Mouse (Mus musculus): Measurements from ENCODE around the gene C2cd4a. TPM values are rescaled to one million over a fixed set of nuclear protein-coding genes. Genes with fewer than 3 reads are reported as not detected.

The C2cd4a gene
- total RNA-seq, 2 experiments from 2014 or later = not detected

DNA sequence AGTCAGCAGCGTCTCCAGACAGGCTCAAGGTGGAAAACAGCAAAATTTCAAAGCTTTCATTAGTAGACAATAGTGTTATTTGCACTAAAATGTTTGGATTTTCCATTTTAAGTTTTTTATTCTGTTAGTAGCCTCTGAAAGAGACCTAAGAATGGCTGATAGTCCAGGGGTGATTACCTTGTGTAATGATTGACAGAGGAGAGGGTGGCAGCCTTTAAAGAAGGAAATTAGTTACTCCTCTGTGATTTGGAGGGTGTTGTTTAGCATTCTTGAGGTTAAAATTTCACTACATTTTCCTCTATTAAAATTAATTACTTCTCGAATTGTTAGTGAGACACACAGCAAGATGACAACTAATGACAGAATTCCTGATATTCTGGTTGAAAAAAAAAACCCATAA, 5.2 kb upstream of the C2cd4a start:
- no peak for ATAC-seq (replicated peaks; ENCODE audit: poor library complexity)

DNA sequence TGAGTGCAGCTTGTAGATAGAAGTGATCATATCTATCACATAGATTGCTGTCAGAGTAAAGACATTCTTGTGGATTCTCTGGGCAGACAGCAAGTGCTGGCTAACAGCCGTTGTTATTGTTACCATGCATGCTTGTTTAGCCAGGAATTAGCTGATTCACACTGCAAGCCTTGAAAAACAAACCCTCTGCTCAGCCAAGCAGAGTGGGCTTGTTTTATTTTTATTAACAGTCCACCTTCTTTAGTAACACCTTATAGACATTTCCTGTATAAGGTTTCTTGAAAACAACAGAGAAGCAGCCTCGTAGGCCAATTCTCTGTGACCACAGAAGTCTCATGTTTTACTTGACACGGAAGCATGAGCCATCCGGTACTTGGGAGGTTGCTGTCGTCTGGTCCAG, 2.4 kb upstream of the C2cd4a start:
- no peak for ATAC-seq (replicated peaks; ENCODE audit: poor library complexity)

- peak; percentile 26; the same call in 1 of the 2 replicates for ATAC-seq (replicated peaks; ENCODE audit: poor library complexity)
Measured at GRCm38 (mm10) chr9:67831359-67832045, 628 bp downstream of the C2cd4a start.

GRCm38 (mm10) chr9:67830411-67831358, 1.4 kb downstream of the C2cd4a start:
- ATAC-seq (replicated peaks; ENCODE audit: poor library complexity) = peak; percentile 56

DNA sequence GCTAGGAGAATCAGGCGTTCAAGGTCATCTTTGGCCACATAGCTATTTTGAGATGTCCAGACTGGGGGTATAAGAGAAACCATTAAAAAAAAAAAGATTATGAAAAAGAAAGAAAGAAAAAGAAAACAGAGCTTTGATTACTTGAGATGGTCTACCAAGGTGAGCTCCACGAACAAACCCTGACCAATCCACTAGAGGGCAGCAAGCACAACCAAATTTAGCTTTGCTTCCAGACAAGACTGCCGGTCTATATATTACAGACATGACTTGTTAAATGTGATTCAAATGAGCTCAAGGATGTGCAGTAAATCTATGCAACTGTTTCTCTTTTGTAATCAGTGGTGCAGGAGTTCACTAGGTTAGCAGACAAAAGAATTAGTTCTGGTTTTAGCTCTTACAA, 3.9 kb downstream of the C2cd4a start:
- peak; percentile 77 for ATAC-seq (replicated peaks; ENCODE audit: poor library complexity)

DNA sequence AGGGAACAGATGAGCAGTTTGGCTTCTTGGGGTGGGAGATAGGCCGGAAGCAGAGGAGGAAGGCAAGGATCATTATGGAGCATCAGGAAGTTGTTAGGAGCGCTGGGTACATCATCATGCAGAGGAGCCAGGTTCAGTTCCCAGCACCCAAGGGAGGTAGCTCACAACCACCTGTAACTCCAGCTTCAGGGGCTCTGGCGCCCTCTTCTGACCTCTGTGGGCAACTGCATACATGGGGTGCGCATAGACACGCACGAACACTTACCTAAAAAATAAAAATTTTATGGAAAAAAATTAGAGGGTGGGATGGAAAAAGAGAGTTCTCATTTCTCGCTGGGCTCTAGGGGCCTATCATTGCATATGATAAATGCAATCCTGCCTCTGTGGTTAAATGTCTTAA, 6.6 kb downstream of the C2cd4a start:
- ATAC-seq (replicated peaks; ENCODE audit: poor library complexity) = no peak

DNA sequence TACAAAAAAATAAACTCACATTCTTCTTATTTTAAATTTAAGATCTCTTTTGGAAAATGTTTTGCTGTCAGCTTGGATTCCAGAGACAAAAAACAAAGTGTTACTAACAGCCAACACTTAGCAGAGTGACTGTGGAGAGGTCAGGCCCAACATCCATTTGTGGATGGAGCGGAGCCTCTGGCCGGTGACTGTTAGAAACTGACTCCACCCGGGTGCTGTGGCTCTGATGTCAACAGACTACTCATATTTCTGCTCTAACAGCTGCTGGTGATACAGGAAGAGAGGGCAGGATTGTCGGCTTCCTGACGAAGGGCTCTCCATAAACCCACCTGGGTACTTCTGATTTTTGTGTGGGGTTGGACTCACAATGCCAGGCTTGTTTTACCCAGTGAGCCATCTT, 9.0 kb downstream of the C2cd4a start:
- no peak for ATAC-seq (replicated peaks; ENCODE audit: poor library complexity)

- no peak for ATAC-seq (replicated peaks; ENCODE audit: poor library complexity)
Measured at GRCm38 (mm10) chr9:67818668-67818950, 13.5 kb downstream of the C2cd4a start.

DNA sequence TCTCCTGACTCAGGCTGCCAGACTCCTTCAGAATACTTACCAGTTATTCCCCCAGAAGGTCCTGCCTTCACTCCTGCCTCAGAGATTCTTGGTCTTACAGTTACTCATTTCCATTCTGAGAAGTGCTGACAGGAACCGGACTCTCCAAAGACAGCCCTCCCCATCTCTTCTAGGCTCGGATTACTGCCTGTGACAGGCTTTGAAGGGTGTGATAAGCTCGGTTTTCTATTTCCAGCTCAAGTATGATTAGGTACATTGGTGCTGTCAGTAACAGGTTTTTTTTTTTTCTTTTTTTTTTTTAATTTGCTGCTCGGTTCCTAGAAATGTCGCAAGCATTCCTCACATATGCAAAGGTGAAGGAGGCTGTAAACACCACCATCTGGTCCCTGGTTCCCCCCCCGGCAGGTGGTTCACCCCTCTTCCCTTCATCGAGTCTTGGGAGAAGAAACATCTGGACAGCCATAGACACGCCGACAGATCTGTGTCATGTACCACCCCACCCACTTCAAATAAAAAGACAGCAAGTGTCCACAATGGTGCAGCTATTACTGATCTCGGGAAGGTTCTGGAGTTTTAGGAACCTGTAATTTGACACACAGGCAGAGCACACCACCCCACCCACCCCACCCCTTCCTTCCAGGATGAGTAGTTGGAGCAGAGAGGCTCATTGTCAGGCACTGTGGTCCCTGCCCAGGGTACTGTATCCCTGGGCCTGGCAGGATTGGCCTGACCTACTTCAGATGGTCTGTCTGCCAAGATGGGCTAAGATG, 14.0 kb downstream of the C2cd4a start:
- ATAC-seq (replicated peaks; ENCODE audit: poor library complexity) = no peak

DNA sequence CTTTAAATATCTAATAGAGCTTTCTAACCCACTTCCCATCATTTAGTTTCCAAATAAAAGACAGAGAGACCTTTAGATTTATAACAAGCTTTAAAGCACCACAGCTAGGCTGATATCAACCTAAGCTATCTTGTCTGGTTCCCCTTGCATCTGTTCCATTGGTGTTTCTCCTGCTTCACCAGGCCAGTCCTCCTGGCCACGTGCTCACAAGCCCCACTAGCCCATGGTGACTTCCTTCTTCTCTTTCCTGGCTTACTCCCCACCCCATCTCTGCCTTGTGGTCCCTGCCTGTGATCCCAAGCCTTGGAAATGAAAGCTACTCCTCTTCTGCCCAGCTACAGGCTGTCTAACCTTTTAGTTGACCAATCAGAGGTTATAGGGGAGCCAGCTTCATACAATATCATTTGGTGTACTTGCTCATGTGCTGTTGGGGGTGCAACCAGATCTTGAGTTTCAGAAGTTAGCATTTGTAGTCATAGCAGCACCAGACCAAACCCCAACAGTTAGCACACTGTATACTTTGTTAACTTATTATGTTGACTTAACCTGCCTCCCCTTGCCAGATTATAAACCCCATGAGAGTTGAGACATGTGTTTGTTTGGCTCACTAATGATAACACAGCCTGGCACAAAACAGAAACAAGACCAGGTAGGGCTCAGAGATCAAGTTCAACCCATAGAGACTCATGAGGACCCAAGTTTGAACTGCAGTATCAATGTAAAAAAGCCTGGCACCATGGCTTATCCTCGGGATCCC, 15.8 kb downstream of the C2cd4a start:
- ATAC-seq (replicated peaks; ENCODE audit: poor library complexity) = no peak

GRCm38 (mm10) chr9:67813665-67814337, 18.3 kb downstream of the C2cd4a start:
- peak; percentile 95 for ATAC-seq (replicated peaks; ENCODE audit: poor library complexity)

- no peak for ATAC-seq (replicated peaks; ENCODE audit: poor library complexity)
Measured at GRCm38 (mm10) chr9:67813171-67813570, 19.0 kb downstream of the C2cd4a start.

DNA sequence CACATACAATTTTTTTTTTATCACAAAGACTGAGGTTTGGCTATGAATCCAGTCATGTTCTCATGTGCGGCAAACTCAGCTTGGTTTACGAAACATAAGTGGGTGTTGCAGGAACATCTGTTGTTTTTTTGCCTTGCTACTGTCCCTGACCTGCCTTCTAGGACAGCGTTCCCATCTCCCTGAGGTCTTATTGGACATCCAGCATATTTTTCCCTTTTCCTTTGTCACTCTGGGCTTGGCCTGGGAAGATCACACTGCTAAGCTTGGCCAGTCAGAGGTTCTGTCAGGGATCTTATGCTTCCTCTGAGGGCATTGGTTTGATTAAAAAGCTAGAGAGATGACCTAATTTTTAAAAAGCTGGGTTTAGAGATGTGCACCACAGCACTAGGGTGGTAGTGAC, 21.0 kb downstream of the C2cd4a start:
- no peak for ATAC-seq (replicated peaks; ENCODE audit: poor library complexity)

DNA sequence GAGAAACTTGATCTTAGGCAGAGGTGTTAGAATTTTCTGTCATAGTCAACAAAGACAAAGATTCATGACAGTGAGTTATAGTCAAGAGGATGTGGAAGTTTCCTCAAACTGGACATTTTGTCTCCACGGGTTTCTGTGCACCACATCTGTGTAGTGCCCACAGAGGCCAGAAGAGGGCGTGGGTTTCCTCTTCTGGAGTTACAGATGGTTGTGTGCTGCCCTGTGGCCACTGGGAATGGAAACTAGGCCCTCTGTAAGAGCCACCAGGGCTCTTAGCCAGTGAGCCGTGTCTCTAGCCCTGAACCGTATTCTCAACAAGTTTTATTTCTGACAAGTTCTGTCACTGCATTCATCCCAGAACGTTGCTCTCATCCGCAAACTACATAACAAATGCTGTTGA, 21.6 kb downstream of the C2cd4a start:
- ATAC-seq (replicated peaks; ENCODE audit: poor library complexity) = no peak

DNA sequence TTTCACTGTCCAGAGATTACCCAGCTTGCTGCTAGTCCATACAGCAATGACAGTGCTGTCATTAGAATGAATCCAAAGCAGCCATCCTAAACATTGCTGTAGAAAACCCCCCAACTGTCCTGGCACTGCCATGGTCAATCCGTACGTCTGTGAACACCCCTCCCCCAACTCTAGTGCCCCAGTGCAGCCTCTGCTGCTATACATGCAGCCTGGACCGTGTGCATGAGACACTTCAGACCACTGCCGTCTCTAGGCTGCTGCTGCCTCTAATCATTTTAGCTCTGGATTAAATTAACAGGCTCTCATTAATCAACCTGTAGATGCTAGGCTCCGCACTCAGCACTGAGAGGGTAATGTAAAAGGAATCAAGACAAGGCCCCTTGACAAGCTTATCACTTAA, 25.1 kb downstream of the C2cd4a start:
- ATAC-seq (replicated peaks; ENCODE audit: poor library complexity) = no peak

DNA sequence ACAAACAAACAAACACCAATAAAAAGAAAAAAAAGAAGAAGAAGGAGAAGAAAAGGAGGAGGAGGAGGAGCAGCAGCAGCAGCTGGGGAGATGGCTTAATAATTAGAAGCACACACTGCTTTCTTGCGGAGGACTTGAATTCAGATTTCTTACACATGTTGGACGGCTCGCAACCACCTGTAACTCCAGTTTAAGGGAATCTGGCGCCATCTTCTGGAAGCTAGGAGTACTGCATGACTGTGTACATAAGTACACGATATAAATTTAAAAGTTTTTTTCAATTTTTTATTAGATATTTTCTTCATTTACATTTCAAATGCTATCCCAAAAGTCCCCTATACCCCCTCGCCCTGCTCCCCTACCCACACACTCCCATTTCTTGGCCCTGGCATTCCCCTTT, 29.9 kb downstream of the C2cd4a start:
- ATAC-seq (replicated peaks; ENCODE audit: poor library complexity) = peak; percentile 66

GRCm38 (mm10) chr9:67799078-67799819, 32.9 kb downstream of the C2cd4a start:
- ATAC-seq (replicated peaks; ENCODE audit: poor library complexity) = no peak

- no peak for ATAC-seq (replicated peaks; ENCODE audit: poor library complexity)
Measured at GRCm38 (mm10) chr9:67795205-67795675, 36.9 kb downstream of the C2cd4a start.

- ATAC-seq (replicated peaks; ENCODE audit: poor library complexity) = no peak
Measured at GRCm38 (mm10) chr9:67794668-67795067, 37.5 kb downstream of the C2cd4a start.
